Mouse (Mus musculus) right cerebral cortex, postnatal 14 days (tissue): Measurements from ENCODE around the gene Nova2.
A peak's percentile ranks its signal among the peaks of the same experiment; 100 is the strongest.

Experiments
- DNase-seq: peaks from one replicate; pipeline ENCODE4 v3.0.0; 2022

The Nova2 gene

DNA sequence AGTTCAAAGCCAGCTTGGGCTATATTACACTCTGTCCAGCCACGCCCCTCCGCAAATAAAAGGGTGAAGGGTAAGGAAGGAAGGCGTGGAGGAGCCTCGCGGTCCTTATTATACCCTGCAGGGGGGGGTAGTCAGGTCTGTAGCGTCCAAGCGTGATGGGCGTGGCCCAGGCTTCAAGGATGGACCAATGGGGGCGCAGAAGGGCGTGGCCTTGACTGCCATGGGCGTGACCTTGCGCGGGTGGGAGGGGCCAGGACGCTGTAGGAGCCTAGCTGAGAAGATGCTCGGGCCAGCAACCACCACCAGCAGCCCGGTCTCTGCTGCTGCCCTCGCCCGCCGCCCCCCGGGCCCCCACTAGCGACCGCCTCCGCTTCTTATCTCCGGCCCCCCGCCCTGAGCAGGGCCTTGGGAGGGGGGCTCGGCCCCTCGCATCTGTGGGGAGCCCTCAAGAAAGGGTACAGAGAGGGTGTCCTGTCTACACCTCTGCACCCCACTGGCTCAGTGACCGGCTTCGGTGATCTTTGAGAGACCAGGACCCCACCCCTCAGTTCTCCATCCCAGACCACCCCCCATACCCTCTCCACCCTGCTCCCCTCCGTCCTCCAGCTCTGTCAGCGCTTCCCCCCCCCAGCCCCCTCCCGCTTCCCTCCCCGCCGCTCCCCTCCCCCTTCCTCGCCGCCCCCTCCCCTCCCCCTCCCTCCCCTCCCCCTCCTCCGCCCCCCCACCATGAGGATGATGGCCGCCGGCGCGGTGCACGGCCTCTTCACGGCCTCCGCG is at the start of gene Nova2:
Gene Nova2, plus strand, starts transcription at position 727 of the 777 bp plus-strand sequence.
- DNase-seq, result peak; percentile 98

DNA sequence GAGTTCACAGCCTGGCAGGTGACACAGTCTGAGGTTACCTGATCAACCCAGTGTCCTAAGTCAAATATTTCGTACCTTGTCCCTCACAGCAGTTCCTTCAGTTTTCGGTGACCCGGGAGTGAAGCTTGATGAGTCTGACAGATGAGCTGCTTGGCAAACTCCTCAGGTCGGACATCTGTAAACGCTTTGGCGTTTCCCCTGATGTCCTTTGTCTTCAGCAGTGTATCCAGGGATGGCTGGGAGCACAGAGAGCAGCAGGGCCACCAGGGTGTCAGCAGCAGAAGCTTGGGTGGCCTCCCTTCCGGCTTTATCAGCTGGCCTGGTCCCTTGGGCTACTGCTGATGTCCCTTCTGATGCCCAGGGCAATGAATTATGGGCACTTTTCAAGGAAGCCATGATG is 47.0 kb upstream of the Nova2 start:
- DNase-seq, result no peak

DNA sequence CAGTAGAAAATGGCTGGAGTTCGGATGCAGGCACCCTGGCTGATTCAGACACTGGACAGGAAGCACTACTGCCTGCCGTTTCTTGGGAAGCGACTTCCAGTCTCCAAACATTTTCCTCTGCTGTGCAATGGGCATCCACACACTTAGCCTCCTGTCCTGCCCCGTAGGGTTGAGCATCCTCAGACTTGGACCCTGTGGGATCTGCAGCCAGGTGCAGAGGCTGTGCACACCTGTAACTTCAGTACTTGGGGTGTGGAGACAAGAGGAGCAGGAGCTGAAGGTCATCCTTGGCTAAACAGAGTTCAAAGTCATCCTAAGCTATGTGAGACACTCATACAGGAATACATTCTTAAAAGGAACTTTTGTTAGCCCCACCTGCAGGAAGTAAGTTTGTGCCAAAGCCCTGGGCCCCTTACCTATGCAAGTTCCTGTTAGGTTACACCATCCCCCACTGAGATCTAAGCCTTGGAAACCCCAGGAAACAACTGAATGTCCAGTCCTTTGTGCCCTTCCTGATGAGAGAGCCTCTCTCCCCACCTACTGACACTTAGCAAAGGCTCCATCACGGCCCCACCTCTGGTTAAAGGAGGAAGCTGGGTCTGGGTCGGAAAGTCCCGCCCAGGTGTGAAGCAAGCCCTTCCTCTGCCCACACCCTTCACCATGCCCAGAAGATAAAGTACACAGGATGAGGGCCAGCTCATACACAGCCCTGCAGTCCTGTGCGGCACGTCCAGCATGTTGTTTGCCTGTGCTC is 41.5 kb upstream of the Nova2 start:
- DNase-seq, result no peak

DNA sequence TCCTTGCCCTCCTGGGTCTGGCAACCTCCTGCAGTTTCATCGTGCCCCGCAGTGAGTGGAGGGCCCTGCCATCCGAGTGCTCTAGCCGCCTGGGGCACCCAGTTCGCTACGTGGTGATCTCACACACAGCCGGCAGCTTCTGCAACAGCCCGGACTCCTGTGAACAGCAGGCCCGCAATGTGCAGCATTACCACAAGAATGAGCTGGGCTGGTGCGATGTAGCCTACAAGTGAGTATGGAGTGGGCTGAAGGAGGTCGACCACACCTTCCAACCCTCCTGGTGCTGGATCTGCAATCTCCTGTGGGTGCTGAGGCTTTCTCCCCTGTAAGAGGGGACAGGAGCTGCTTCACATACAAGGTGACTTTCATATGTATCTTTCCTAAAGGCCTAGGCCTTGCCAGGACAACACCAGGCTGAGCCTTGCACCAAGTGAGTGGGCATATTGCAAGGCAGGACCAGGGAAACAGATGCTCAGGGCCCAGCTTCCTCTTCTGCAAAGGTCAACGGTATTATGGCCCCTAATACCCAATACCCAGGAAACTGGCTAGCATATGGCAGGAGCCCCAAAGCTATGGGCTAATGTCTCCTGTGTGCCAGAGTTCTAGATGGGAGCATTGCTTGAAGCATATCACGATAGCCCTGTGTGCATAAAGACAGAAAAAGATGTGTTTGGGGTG is 40.8 kb upstream of the Nova2 start:
- no peak for DNase-seq

DNA sequence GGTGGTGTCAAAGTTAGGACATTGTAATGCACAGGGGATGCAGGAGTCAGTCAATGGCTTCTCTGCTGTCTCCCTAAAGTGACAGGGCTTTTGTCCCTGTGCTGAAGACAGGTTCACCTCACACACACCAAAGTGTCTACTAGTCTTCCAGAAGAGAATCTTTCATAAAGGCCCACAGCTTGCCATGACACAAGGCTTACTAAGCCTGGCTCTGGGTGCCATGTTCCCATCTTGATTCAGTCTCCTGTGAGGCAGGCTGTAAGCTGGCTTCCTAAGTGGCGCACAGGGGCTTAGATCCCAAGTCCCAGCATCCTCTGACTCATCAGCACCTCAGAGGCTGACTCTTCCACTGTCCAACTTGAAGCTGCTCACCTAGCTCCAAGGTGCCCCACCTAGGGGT is 38.7 kb upstream of the Nova2 start:
- DNase-seq, result no peak

DNA sequence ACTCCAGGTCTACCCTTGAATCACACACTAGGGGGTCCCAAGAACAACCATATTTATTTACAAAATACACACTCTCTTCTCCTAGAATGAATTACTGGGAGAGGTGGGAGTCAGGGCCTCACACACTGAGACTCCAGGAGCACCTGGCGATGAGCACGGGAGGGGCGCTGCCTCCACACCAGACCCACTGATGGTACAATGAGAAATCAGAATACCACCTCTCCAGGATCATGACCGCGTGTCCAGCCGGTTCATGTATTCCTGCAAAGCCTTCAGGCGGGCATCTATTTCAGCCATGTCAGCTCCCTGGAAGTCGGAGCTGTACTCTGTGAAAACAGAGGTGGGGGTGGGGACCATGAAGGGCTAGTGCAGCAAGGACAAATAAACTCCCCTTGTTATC is 34.8 kb upstream of the Nova2 start:
- no peak for DNase-seq

DNA sequence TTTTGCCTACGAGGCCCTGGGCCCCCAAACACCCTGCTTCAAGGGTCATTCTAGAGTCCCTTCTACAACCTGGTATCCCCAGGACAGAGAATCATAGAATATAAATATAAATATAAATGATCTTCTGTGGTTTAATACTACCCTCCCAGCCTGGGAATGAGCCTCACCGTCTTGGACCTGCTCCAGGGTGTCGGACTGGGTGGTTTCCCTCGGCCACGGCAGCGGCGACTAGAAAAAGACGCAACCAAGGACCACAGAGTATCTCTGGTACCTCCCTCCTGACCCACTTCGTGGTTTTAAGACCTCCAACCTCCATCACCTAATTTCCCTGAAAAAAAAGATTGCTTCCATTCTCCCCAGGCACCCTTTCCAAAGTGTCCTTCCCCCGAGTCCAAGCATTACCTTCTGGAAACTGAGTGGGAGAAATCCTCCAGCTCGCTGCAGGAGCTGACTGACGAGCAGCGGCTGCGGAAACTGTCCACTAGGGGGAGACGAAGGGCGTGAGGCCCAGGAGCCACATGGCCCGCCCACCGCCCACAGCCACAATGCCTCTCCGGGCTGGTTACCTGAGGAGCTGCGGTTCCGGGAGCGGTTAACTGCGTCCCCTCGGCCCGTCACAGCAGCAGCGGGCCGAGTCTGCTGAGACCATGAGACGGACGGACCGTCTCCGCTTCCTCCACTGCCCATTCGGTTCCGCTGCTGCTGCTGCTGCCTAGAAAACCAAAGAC is 33.7 kb upstream of the Nova2 start:
- peak; percentile 93 for DNase-seq

DNA sequence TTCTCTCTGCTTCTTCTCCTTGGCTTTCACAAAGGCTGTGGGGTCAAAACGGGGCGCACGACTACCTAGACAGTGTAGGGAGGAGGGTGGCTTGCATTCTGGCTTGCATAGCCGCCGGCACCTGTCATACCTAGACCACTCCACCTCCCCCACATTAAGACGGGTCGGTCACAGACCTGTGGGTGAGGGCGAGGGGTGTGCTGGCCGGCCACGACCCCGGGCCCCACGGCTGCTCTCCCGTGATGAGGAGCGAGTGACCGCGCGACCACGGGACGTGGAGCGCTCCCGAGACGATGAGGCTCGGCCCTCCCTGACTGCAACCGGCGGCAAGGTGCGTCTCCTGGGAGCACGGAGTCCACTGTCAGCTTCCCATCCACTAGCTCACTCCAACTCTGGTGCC is 32.7 kb upstream of the Nova2 start:
- DNase-seq, result no peak

DNA sequence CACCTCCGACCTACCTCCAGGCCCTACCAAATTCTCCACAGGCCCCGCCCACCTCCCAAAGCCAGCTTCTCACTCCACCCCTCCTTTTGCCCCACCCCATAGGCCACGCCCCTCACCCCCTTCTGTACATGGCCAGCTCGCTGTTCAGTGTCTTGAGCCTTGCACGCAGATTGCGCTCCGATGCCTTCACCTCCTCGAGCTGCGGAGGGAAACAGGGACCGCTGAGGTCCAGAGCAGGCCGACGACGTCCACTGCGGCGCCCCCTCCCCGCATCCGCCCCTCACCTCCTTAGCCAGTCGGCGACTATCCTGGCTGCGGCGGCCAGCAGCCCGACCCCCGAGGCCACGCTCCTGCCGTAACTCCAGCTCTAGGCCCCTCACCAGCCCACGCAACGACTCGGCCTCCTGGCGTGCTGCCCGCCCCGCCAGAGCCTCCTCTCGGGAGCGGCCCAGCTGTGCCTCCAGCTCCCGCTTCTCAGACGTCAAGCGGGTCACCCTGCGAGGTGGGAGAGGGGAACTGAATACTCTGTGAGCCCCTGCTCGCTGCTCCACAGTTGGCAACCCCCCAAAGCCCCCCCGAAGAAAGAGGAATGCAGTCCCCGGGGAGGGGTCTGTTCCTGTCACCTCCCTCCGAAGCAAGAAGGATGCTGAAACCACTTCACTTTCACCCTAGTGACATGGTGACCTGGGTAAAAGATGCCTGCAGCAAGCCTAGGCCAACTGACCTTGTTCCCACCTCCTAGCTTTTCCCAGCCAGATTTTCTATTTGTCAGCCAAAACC is 31.8 kb upstream of the Nova2 start:
- peak; percentile 54 for DNase-seq

DNA sequence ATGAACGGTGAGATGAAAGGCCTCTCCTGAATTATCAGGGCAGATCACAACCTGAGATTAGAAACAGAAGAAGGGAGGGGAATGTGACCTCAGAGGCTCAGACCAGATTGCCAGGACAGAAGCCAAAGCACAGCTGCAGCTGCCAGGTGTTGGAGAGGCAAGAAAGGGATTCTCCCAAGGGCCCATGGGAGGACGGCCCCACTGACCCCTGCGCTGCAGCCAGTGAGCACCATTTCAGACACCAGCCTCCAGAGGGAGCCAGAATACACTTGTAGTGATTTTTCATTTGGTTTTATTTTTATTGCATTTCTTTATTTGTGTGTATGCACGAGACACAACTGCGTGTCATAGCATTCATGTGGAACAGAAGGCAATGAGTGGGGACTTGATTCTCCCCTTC is 29.2 kb upstream of the Nova2 start:
- peak; percentile 49 for DNase-seq

DNA sequence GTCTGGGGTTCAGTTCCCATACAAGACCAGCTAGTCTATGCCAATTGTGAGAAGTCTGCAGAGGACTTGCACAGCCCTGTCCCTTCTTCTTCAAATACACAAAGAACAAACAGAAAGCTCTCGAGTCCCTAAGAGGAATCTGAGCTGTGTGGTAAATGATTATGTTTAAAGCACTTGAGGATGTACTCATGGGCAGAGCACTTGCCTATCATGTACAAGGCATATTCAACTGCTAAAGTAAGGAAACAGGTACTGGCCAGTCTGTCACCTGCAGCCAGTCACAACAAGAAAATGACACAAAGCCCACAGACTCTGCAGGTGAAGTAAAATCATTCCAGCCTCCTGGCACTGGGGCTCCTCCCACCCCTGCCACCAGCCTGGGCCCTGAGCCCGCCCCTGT is 25.2 kb upstream of the Nova2 start:
- no peak for DNase-seq

DNA sequence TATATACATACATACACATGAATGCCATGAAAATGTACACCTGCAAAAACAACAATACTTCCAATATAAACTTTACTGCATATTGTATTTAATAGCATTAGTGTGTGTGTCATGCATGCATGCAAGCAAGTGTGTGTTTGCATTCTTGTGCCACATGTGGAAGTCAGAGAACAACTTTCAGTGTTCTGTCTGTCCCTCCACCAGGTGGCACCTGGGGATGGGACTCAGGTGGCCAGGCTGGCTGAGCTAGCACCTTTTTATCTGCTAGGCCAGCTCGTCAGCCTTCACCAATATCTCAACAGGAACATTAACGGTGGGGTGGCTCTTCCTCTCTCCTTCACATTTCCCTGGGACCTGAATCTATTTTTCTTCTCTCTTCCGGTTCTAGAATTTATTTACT is 23.2 kb upstream of the Nova2 start:
- DNase-seq, result no peak

DNA sequence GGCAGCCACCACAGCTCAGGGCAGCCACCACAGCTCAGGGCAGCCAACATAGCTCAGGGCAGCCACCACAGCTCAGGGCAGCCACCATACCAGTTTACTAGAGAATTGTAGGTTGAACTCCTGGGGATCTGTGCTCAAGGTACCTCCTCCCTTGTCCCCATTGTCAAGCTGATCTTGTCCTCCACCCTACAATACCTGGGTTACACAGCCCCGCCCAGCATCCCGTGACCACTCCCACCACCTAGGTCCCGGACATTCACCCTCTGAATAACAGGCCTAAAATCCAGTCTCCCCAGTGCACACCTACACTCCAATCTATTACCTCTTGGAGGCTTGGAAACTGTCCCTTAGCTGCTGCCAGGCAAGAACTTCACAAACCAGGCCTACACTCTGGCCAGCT is 20.7 kb upstream of the Nova2 start:
- DNase-seq, result no peak

DNA sequence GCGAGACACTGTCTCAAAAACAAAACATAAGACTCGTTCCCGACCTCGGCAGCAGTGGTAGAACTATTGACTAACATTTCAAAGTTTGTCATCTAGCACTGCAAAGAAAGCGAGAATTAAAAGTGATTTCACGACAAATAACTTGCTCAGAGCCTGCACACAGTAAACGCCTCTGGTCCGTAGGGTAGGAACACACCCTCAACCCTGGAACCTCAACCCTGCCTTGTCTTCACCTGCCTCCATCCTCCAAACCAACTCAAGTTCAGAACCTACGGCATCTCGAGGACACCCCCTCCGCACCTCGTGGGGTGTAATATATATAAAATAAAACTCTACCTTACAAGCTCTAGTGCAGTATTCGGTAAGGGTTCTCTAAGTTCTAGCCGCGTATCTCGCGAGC is 15.9 kb upstream of the Nova2 start:
- no peak for DNase-seq

DNA sequence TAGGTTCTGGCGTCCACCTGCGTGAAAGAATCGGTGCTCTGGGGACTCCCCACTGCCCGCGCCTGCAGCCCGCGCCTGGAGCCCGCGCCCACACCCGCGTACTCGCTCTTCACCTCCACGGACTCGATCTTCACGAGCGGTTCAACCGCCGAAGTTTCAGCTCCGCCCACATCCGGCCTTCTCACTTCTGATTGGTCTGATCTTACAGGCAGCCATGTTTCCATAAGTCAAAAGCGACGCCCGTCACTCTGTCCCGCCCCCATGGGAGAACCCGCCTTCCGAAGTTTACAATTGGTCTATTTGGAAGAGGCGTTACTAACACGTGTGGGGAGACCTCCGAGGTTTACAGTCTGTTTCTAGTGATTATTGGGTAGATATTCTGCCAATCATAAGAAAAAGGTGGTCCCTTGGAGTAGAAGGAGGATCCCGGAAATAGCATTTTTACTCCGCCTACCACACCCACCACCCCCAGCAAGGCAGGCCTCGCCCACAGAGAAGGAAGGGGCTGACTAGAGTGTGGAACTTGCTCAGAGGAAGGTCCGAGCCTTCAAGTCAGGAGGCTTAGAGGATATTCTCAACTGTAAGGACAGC is 15.4 kb upstream of the Nova2 start, which contains the start of gene Ccdc61:
Gene Ccdc61, minus strand, starts transcription at position 175 of the 591 bp plus-strand sequence.
- DNase-seq, result peak; percentile 91

DNA sequence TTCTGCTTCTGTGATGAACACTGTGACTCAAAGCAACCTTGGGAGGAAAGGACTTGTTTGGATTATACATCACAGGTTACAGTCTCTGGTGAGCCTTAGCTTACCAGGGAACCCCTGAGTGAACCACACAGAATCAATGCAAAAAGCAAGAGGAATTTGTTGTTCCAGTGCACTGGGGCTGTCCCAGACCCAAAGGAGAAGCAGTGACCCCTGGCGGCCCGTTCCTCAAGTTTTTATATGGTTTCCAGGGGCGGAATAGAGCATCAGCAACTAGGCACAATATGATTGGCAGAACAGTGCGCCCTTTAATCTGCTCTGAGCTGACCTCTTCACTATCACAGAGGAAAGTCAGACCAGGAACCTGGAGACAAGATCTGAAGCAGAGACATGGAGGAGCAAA is 9.4 kb upstream of the Nova2 start:
- no peak for DNase-seq

DNA sequence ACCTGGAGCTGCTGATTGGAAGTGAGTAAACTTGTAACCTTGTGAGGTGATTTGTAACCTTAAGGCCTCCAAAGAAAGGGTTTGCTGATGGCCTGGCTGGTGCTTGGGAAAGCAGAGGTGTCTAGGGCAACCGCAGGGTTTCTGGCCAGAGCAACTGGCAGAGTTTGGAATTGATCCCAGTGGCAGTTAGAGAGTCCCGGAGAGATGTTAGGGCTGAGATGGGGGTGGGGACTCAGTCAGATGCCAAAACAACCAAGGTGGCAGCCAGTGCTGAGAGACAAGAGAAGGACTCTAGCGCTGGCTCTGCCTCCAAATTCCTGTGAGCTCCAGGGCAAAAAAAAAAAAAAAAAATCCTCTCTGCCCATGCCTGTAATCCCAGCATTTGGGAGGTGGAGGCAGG is 7.8 kb upstream of the Nova2 start:
- no peak for DNase-seq

DNA sequence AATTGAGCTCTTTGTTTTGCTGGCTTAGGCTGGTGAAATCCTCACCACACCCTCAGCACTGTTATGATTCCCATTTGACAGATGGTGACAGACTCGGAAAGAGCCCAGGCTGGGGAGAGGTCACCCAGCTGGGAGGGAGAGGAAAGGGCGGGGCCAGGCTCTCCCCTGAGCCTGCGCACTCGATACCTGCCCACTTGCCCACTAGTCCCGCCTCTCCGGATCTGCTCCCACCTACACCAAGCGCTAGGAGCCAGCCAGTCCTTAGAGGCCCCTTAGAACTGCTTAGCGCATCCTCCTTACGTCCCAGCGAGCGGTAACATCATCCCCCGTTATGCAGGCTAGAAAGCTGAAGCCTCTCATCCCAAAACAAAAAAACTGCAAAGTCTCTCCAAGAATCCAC is 4.6 kb upstream of the Nova2 start:
- peak; percentile 70 for DNase-seq

DNA sequence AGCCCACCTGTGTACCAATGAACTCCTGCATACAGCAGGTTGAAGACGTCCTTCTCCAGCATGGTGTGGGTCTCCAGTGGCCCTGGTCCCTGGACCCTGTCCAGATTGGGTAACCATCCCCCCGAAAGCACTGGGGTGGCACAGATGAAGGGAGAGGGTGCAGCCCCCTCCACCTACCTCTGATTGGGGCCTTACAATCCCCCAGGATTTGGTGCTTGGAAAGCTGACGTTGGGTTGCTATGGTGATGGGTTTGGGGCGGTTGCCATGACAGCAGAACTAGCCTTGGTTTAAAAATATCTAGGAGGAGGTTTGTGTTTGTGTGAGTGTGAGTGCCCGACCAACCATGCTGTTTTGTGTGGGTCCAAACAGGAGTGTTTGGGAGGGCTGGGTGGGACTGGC is 2.9 kb upstream of the Nova2 start:
- peak; percentile 78 for DNase-seq

DNA sequence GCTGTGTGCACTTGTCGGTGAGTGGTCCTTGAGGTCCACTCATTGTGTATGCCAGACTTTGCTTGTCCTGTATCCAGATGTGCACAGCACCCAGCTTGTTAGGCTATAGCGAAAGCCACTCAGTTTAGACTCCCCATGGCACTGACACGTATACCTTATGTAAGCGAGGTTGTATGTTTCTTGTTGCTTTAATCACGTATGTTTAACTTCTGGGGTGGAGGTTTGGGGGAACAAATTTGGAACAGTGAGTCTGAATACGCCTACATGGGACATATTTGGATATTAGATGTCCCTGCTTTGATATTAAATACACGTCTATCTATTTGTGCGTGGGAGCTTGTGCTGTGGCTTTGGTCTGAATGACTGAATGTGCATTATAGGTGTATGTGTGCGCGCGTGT is 2.4 kb upstream of the Nova2 start:
- no peak for DNase-seq

DNA sequence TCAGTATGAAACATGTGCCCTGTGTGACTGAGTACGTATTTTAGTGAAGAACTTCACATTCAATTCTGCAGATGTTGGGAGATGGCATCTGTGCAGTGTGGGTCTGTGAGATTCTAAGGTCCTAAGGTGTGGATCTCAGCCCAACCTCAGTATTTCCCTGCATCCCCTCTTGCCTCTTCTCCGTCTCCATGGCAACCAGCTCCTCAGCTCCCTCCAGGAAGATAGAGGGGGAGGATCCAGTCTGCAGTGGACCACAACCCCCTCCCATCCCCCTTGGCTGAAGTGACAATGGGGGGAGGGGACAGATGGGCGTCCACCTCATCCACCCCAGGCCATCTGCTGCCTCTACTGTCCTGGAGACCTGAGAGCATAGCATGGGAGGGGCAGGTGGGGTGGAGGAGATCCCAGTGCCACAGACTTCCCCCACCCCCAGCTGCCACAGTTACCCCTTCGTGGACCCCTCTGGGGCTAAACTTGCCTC is 1.9 kb upstream of the Nova2 start:
- DNase-seq, result peak; percentile 38

DNA sequence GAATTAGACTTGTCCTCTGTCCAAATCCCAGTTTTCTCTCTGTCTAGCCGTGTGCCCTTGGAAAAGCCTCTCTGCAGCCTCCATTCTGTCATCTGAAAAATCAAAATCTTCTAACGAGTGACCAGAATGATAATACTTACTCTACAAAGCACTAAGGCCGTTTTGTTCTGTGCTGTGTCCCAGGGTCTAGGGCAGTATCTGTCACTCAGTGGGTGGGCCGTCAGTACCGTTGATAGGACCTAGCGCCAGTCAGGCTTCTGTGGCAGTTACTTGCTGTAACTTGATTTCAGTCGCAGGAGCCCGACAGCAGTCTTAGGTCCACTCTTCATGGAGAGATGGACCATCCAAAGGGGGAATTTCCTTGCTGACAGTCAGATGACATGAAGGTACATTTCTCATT is 1.4 kb upstream of the Nova2 start:
- DNase-seq, result no peak
